Mouse (Mus musculus) intestine, embryonic 16.5 days (tissue): ENCODE results near the gene Csrnp2. TPM values are rescaled to one million over a fixed set of nuclear protein-coding genes. Genes with fewer than 3 reads are reported as not detected.

Experiments used
- ATAC-seq: fragments of 200-750 bp; cut with Nextera tagmentation; 2 replicates; pipeline ENCODE4 v1.8.0; 2017; ENCODE audit warnings: moderate TSS enrichment, moderate library complexity
- H3K27ac ChIP-seq: fragments of 300-500 bp; sonication (generic); 2 replicates; pipeline ENCODE4 v1.5.1; 2014; ENCODE audit warnings: mild to moderate bottlenecking, low read length
- H3K27me3 ChIP-seq: fragments of 300-500 bp; sonication (generic); replicated peaks from 2 replicates; pipeline ENCODE4 v1.6.1; 2014; ENCODE audit warnings: low read length, control low read depth, mixed read lengths; ENCODE audit not compliant: control insufficient read depth, insufficient read depth
- H3K36me3 ChIP-seq: fragments of 300-500 bp; sonication (generic); 2 replicates; pipeline ENCODE4 v1.6.1; 2014; ENCODE audit warnings: low read length, control low read depth; ENCODE audit not compliant: control insufficient read depth, insufficient read depth
- H3K4me1 ChIP-seq: fragments of 300-500 bp; sonication (generic); 2 replicates; pipeline ENCODE4 v1.6.1; 2014; ENCODE audit warnings: low read length, control low read depth, mixed read lengths; ENCODE audit not compliant: control insufficient read depth, insufficient read depth
- H3K4me2 ChIP-seq: fragments of 300-500 bp; sonication (generic); 2 replicates; pipeline ENCODE4 v1.6.1; 2014; ENCODE audit warnings: low read depth, low read length, control low read depth
- H3K4me3 ChIP-seq: fragments of 300-500 bp; sonication (generic); 2 replicates; pipeline ENCODE4 v1.5.1; 2014; ENCODE audit warnings: mild to moderate bottlenecking, low read length
- H3K9ac ChIP-seq: fragments of 300-500 bp; sonication (generic); 2 replicates; pipeline ENCODE4 v1.6.1; 2014; ENCODE audit warnings: low read depth, low read length
- H3K9me3 ChIP-seq: fragments of 300-500 bp; sonication (generic); 2 replicates; pipeline ENCODE4 v1.6.1; 2016; ENCODE audit warnings: low read length, control low read depth; ENCODE audit not compliant: control insufficient read depth
- WGBS: fragments of 180-500 bp; shearing (Covaris S2); extraction: QIAGEN DNeasy Blood & Tissue Kit; methylation state at CpG from one replicate; pipeline ENCODE4 v1.1.7; 2014; 5-methylcytosine and 5-hydroxymethylcytosine counted together
- polyA plus RNA-seq: library from polyadenylated mRNA; unstranded; fragments of >200 nt; fragmentation: Nextera tagmentation; extraction: Ambion mirVana; gene quantifications from 2 replicates; pipeline ENCODE4 v1.2.1, GENCODE M21; 2015

Gene Csrnp2
- polyA plus RNA-seq, 1 experiment from 2014 or later = 5.8 TPM

- H3K4me1 ChIP-seq = peaks cover 4% of the 10 kb centered on the region; the same call in 1 of the 2 replicates
- 0 out of 2 replicates have a peak overlapping the region, but pooled peaks have one; percentile 17 for H3K27ac ChIP-seq
- no peak overlapping the region for H3K4me2 ChIP-seq
- no peaks in the 10 kb centered on the region for H3K9me3 ChIP-seq
- peak; percentile 49; the same call in 1 of the 2 replicates for ATAC-seq
- no peak overlapping the region for H3K4me3 ChIP-seq
- no peaks in the 10 kb centered on the region for H3K27me3 ChIP-seq
- no peaks in the 10 kb centered on the region for H3K36me3 ChIP-seq
- WGBS = 57% methylated on average over 11 of the region's 11 CpGs
- no peak overlapping the region for H3K9ac ChIP-seq
Observed at GRCm38 (mm10) chr15:100429959-100430565, 65.2 kb downstream of the Csrnp2 start.

Other genes with a start within 250 kb of the Csrnp2 start
- gene Tmprss12, start 214.7 kb downstream of the Csrnp2 start, polyA plus RNA-seq = not detected in 2 replicates
- 5.9 and 7.4 TPM in 2 replicates for gene Mettl7a1, start 191.3 kb downstream of the Csrnp2 start, polyA plus RNA-seq
- gene Mettl7a3, start 160.6 kb downstream of the Csrnp2 start, polyA plus RNA-seq = not detected in 2 replicates
- gene Methig1, start 142.3 kb downstream of the Csrnp2 start, polyA plus RNA-seq = not detected in 2 replicates
- gene Mettl7a2, start 142.3 kb downstream of the Csrnp2 start, polyA plus RNA-seq = not detected in 2 replicates
- gene Higd1c, start 130.9 kb downstream of the Csrnp2 start, polyA plus RNA-seq = not detected in 2 replicates
- gene Gm5475, start 73.3 kb downstream of the Csrnp2 start, polyA plus RNA-seq = 0.11 and 0.18 TPM in 2 replicates
- 40.7 and 47.2 TPM in 2 replicates for gene Slc11a2, start 70.4 kb downstream of the Csrnp2 start, polyA plus RNA-seq
- 31.3 and 33.7 TPM in 2 replicates for gene Letmd1, start 26.5 kb downstream of the Csrnp2 start, polyA plus RNA-seq
- gene Tfcp2, start 56.5 kb upstream of the Csrnp2 start, polyA plus RNA-seq = 13.5 and 13.8 TPM in 2 replicates
- 3.1 and 3.2 TPM in 2 replicates for gene Pou6f1, start 104.5 kb upstream of the Csrnp2 start, polyA plus RNA-seq
- gene Dazap2, start 119.9 kb upstream of the Csrnp2 start, polyA plus RNA-seq = 301 and 320 TPM in 2 replicates
- gene Smagp, start 141.5 kb upstream of the Csrnp2 start, polyA plus RNA-seq = 47.9 and 51.3 TPM in 2 replicates
- 8.0 and 9.2 TPM in 2 replicates for gene Bin2, start 174.1 kb upstream of the Csrnp2 start, polyA plus RNA-seq
- 180 and 240 TPM in 2 replicates for gene Cela1, start 192.4 kb upstream of the Csrnp2 start, polyA plus RNA-seq
- gene Galnt6, start 233.9 kb upstream of the Csrnp2 start, polyA plus RNA-seq = 7.6 and 8.8 TPM in 2 replicates